Mouse (Mus musculus): ENCODE measurements around the gene Cdyl.

Cdyl gene

GRCm38 (mm10) chr13:35659406-35659985 is at the start of gene Cdyl:
Gene Cdyl (plus strand): TSS chr13:35659833.
- TF ChIP-seq GATA4 (IDR thresholded peaks at IDR 0.05; ENCODE audit: insufficient replicate concordance, low read length): no peak

GRCm38 (mm10) chr13:35610718-35611117 is 48.9 kb upstream of the Cdyl start:
- no peak for TF ChIP-seq GATA4 (IDR thresholded peaks at IDR 0.05; ENCODE audit: insufficient replicate concordance, low read length)

- TF ChIP-seq GATA4 (IDR thresholded peaks at IDR 0.05; ENCODE audit: insufficient replicate concordance, low read length): no peak
Measured at GRCm38 (mm10) chr13:35612506-35612905, 47.1 kb upstream of the Cdyl start.

GRCm38 (mm10) chr13:35614832-35615479 is 44.7 kb upstream of the Cdyl start:
- no peak for TF ChIP-seq GATA4 (IDR thresholded peaks at IDR 0.05; ENCODE audit: insufficient replicate concordance, low read length)

DNA sequence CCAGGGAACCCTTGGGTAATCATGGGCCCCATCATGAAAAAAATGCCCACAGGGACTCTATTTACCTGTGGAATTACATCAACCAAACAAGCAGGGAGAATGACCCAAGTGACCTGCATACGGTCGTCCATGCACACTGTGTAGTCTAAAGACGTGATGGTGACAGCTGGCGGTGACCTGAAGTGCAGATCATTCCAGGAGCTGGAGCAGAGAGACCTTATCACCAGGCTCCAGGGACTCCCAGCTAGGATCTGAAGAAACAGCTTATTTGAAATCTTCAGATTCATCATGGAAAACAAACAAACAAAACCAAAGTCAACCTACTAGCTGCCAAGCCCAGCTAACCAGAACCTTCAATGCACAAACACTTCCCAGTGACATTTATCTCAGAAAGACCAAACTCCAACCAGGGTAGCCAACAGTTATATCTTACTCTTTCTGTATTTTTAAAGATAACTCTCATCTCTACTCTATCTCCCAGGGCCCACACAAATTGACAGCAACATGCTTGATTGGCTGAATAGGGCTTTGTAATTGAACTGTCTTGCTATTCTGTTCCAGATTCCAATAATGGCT is 43.0 kb upstream of the Cdyl start:
- TF ChIP-seq GATA4 (IDR thresholded peaks at IDR 0.05; ENCODE audit: insufficient replicate concordance, low read length): no peak

DNA sequence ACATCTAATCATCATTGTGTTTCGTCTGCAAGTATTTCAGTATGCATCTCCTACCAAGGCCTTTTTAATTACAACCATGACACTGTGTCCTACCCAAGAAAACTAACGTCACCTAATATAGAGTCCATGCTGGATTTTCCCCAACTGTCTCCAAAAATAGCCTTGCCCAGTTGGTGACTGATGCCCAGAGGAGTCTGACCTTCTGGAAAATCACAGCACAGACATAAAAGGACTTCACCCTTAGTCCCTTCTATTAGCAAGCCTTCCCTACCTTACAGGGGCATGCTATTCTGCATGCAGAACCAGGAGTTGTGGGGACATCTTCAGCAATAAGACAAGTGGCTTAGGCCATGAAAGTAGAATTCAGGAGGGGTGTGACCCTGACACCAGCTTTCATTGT is 40.3 kb upstream of the Cdyl start:
- no peak for TF ChIP-seq GATA4 (IDR thresholded peaks at IDR 0.05; ENCODE audit: insufficient replicate concordance, low read length)

GRCm38 (mm10) chr13:35620756-35621155 is 38.9 kb upstream of the Cdyl start:
- no peak for TF ChIP-seq GATA4 (IDR thresholded peaks at IDR 0.05; ENCODE audit: insufficient replicate concordance, low read length)

GRCm38 (mm10) chr13:35624831-35625230 is 34.8 kb upstream of the Cdyl start:
- TF ChIP-seq GATA4 (IDR thresholded peaks at IDR 0.05; ENCODE audit: insufficient replicate concordance, low read length): no peak

GRCm38 (mm10) chr13:35625556-35625955 is 34.1 kb upstream of the Cdyl start:
- no peak for TF ChIP-seq GATA4 (IDR thresholded peaks at IDR 0.05; ENCODE audit: insufficient replicate concordance, low read length)

- no peak for TF ChIP-seq GATA4 (IDR thresholded peaks at IDR 0.05; ENCODE audit: insufficient replicate concordance, low read length)
Measured at GRCm38 (mm10) chr13:35627319-35627718, 32.3 kb upstream of the Cdyl start.

DNA sequence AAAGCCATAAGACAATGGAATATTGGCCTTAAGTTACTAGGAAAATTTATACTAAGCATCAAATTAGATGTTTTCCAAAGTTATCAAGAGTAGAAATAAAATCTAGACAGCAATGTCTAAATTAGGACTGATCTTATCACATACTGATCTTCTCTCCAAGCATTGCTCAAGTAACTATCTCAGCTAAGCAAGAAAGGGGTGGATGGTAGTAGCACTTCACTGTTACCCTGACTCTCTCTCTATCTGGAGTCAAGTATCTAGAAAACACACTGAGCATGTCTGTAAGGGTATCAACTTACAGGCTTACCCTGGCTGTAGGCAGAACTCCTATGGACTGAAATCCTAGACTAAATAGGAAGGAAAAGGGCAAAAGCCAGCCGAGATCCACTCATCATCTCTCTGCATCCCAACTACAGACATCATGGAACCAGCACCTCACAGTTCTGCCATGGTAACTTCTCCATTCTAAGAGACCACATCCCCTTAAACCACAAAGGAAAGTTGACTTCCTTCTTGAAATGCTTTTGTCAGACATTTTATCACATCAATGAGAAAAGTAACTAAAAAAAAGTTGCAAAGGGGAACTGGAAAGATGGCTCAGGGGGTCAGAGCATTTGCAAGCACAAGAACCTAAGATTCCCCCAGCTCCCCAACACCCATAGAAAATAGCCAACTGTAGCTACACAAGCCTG is 12.4 kb upstream of the Cdyl start:
- no peak for TF ChIP-seq GATA4 (IDR thresholded peaks at IDR 0.05; ENCODE audit: insufficient replicate concordance, low read length)

GRCm38 (mm10) chr13:35650284-35650872 is 9.3 kb upstream of the Cdyl start:
- no peak for TF ChIP-seq GATA4 (IDR thresholded peaks at IDR 0.05; ENCODE audit: insufficient replicate concordance, low read length)

GRCm38 (mm10) chr13:35652851-35653250 is 6.8 kb upstream of the Cdyl start:
- no peak for TF ChIP-seq GATA4 (IDR thresholded peaks at IDR 0.05; ENCODE audit: insufficient replicate concordance, low read length)

GRCm38 (mm10) chr13:35656853-35657252 is 2.8 kb upstream of the Cdyl start:
- TF ChIP-seq GATA4 (IDR thresholded peaks at IDR 0.05; ENCODE audit: insufficient replicate concordance, low read length): no peak

- no peak for TF ChIP-seq GATA4 (IDR thresholded peaks at IDR 0.05; ENCODE audit: insufficient replicate concordance, low read length)
Measured at GRCm38 (mm10) chr13:35665456-35665855, 5.8 kb downstream of the Cdyl start.

Measured in liver, adult (tissue).